Mouse (Mus musculus): ENCODE measurements around the gene Ackr3.

DNA sequence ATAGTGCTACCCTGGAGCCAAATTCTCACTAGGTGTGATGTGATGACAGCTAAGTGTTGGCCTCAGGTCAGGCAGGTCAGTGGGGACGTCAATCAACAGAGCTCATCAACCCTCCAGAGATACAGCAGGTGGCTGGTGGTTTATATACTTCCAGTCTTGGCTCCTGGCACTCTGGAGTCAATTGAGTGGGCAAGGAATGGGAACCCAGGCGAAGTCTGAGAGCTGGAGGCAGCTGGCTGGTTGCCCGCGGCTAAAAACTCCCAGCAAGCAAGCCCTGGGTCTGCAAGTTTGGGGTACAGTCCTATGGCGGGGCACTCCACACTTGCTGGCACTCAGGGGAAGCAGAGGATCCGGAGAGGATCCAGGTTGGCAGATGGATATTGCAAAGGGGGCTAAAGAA is 9.1 kb downstream of the Ackr3 start:
- no peak for TF ChIP-seq POLR2A (IDR thresholded peaks at IDR 0.05; ENCODE audit: low read depth, low read length)
- TF ChIP-seq CTCF (IDR thresholded peaks at IDR 0.05; ENCODE audit: extremely low read depth, insufficient read length, insufficient replicate concordance, low read depth, low read length), result no peak
